ENCODE assay signal across 18 mouse cellular contexts in the genomic region with DNA sequence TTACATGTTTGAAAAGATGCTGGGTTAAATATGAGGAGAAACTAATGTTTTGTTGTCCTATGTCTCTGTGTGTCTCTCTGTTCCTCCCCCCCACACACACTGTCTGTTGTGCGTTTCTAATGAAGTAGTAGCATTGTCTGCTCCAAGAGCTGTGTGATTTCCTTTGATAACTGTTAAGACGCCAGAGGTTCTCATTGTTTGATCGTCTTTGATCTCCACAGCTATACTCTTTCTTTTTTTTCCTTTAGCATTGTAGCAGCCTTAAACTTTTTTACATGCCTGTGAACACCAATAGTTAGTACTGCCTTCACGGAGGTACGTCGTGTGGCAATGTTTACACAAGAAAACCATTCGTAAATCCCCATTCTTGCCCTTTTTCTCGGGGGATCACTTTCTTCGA. TPM values are rescaled to one million over a fixed set of nuclear protein-coding genes. Genes with fewer than 3 reads are reported as not detected.
DNase-seq lines count a peak whose midpoint lies in the region; ATAC-seq and TF ChIP-seq lines count a peak whose summit lies in the region.
"Had no signal": no experiment of that assay in that cellular context is flagged by ENCODE, and none has a peak within 500 bp of the region (broad histone marks: within the 10 kb centered on the region; RNA-seq: fewer than 3 reads in every experiment).

No protein-coding gene starts in this region.

- intact Hi-C loops in left cerebral cortex, postnatal 4 days (cut with DNase I) = no loop called here

- peaks cover 4% of the 10 kb centered on the region; the same call in 1 of the 2 replicates for H3K4me1 ChIP-seq in midbrain, embryonic 12.5 days
- no peaks in the 10 kb centered on the region for H3K4me1 ChIP-seq in midbrain, postnatal 0 days (ENCODE audit: insufficient read depth, low read length)
- H3K4me1 ChIP-seq in midbrain, embryonic 14.5 days (ENCODE audit: control insufficient read depth, insufficient read depth, low read length) = no peaks in the 10 kb centered on the region
- 0 out of 2 replicates have a peak, but pooled peaks cover 4% of the 10 kb centered on the region for H3K4me1 ChIP-seq in hindbrain, embryonic 10.5 days (replicated peaks)
- H3K4me1 ChIP-seq: embryonic facial prominence, embryonic 15.5 days; neural tube, embryonic 15.5 days had no signal

- 13% methylated on average over 9 of the region's 9 CpGs for WGBS in midbrain, embryonic 12.5 days
- 10% methylated on average over 9 of the region's 9 CpGs for WGBS in midbrain, postnatal 0 days
- WGBS in midbrain, embryonic 14.5 days = 9% methylated on average over 9 of the region's 9 CpGs
- 35% methylated on average over 9 of the region's 9 CpGs for WGBS in hindbrain, embryonic 10.5 days

- no peak for TF ChIP-seq CTCF in midbrain, postnatal 0 days (IDR thresholded peaks at IDR 0.05)

- no peak overlapping the region for H3K27ac ChIP-seq in midbrain, embryonic 12.5 days (replicated peaks)
- H3K27ac ChIP-seq in midbrain, postnatal 0 days (ENCODE audit: low read depth, low read length) = no peak overlapping the region
- no peak overlapping the region for H3K27ac ChIP-seq in midbrain, embryonic 14.5 days (replicated peaks; ENCODE audit: low read depth, low read length)
- no peak overlapping the region for H3K27ac ChIP-seq in hindbrain, embryonic 10.5 days
- H3K27ac ChIP-seq: embryonic facial prominence, embryonic 15.5 days; gastrocnemius, adult 2 months; kidney, postnatal 0 days; macrophage; neural tube, embryonic 15.5 days; stomach, postnatal 0 days had no signal

- no peak overlapping the region for H3K9ac ChIP-seq in midbrain, embryonic 12.5 days (replicated peaks)
- H3K9ac ChIP-seq in midbrain, postnatal 0 days (replicated peaks; ENCODE audit: low read length, poor library complexity, severe bottlenecking) = no peak overlapping the region
- H3K9ac ChIP-seq in midbrain, embryonic 14.5 days (replicated peaks; ENCODE audit: low read length) = no peak overlapping the region
- H3K9ac ChIP-seq: embryonic facial prominence, embryonic 15.5 days; neural tube, embryonic 15.5 days had no signal

- ATAC-seq in midbrain, embryonic 12.5 days (ENCODE audit: low FRiP score, low read depth) = no peak
- no peak for ATAC-seq in midbrain, postnatal 0 days (ENCODE audit: low FRiP score)
- peak; percentile 29 for ATAC-seq in CD4-positive, CD25-positive, alpha-beta regulatory T cell, adult 4 months
- ATAC-seq in midbrain, embryonic 14.5 days (ENCODE audit: low FRiP score, low TSS enrichment) = no peak
- ATAC-seq: forebrain, embryonic 14.5 days; lung, postnatal 0 days had no signal

- DNase-seq in midbrain, postnatal 0 days (ENCODE audit: low spot score) = no peak
- DNase-seq in midbrain, embryonic 14.5 days = peak; percentile 8
- peak; percentile 31 to 48 for DNase-seq in thymus, postnatal 36 days
- DNase-seq in left cerebral cortex, postnatal 4 days = no peak
- no peak for DNase-seq in hindbrain, embryonic 10.5 days (ENCODE audit: low spot score)
- DNase-seq: adrenal gland, postnatal 25 days; cerebellum, adult 9-10 months; gastrocnemius, adult 2 months; kidney, adult 18-20 months had no signal

- peak overlapping the region; percentile 8; the same call in 1 of the 2 replicates for H3K4me2 ChIP-seq in midbrain, embryonic 12.5 days (replicated peaks)
- H3K4me2 ChIP-seq in midbrain, postnatal 0 days (ENCODE audit: low read depth, low read length, poor library complexity, severe bottlenecking) = no peak overlapping the region
- H3K4me2 ChIP-seq in midbrain, embryonic 14.5 days (ENCODE audit: low read length) = no peak overlapping the region
- H3K4me2 ChIP-seq: embryonic facial prominence, embryonic 15.5 days; neural tube, embryonic 15.5 days had no signal

- no peak overlapping the region for H3K4me3 ChIP-seq in midbrain, embryonic 12.5 days
- no peak overlapping the region for H3K4me3 ChIP-seq in midbrain, postnatal 0 days (ENCODE audit: low read depth, low read length)
- no peak overlapping the region for H3K4me3 ChIP-seq in midbrain, embryonic 14.5 days (replicated peaks; ENCODE audit: low read depth, low read length)
- H3K4me3 ChIP-seq in hindbrain, embryonic 10.5 days = no peak overlapping the region
- H3K4me3 ChIP-seq: embryonic facial prominence, embryonic 15.5 days; gastrocnemius, adult 2 months; neural tube, embryonic 15.5 days had no signal

- H3K9me3 ChIP-seq in midbrain, embryonic 12.5 days = no peaks in the 10 kb centered on the region
- H3K9me3 ChIP-seq in midbrain, postnatal 0 days (ENCODE audit: low read length) = no peaks in the 10 kb centered on the region
- no peaks in the 10 kb centered on the region for H3K9me3 ChIP-seq in midbrain, embryonic 14.5 days (ENCODE audit: control insufficient read depth, low read length)
- H3K9me3 ChIP-seq in hindbrain, embryonic 10.5 days = no peaks in the 10 kb centered on the region
- H3K9me3 ChIP-seq: embryonic facial prominence, embryonic 15.5 days; neural tube, embryonic 15.5 days had no signal

- H3K27me3 ChIP-seq in midbrain, embryonic 12.5 days = no peaks in the 10 kb centered on the region
- H3K27me3 ChIP-seq in midbrain, postnatal 0 days (ENCODE audit: insufficient read depth, low read length) = no peaks in the 10 kb centered on the region
- H3K27me3 ChIP-seq in midbrain, embryonic 14.5 days (ENCODE audit: control insufficient read depth, insufficient read depth, low read length) = no peaks in the 10 kb centered on the region
- H3K27me3 ChIP-seq in hindbrain, embryonic 10.5 days (ENCODE audit: insufficient read depth, poor library complexity, severe bottlenecking) = no peaks in the 10 kb centered on the region
- H3K27me3 ChIP-seq: embryonic facial prominence, embryonic 15.5 days; neural tube, embryonic 15.5 days had no signal

- H3K36me3 ChIP-seq in midbrain, embryonic 12.5 days = no peaks in the 10 kb centered on the region
- H3K36me3 ChIP-seq in midbrain, postnatal 0 days (ENCODE audit: insufficient read depth, low read length) = no peaks in the 10 kb centered on the region
- no peaks in the 10 kb centered on the region for H3K36me3 ChIP-seq in midbrain, embryonic 14.5 days (ENCODE audit: control insufficient read depth, insufficient read depth, low read length)
- H3K36me3 ChIP-seq in hindbrain, embryonic 10.5 days = no peaks in the 10 kb centered on the region
- H3K36me3 ChIP-seq: embryonic facial prominence, embryonic 15.5 days; neural tube, embryonic 15.5 days had no signal

RNA-seq across cellular contexts. Expression of a gene that starts 47.1 kb away (rescaled TPM):
- 35.9 and 38.8 TPM in 2 replicates for polyA plus RNA-seq in midbrain, embryonic 12.5 days (2016; fragmentation: Nextera tagmentation; extraction: Ambion mirVana)
- 26.6 and 29.8 TPM in 2 replicates for total RNA-seq in midbrain, postnatal 0 days (2014; rRNA removed)
- 11.7 and 13.6 TPM in 2 replicates for polyA plus RNA-seq in midbrain, postnatal 0 days (2015; fragmentation: Nextera tagmentation; extraction: Ambion mirVana)
- 10 to 100 TPM; 49.5 to 77.2 TPM for polyA plus RNA-seq in CD4-positive, CD25-positive, alpha-beta regulatory T cell, adult 4 months (2017; shearing (Covaris generic))
- 26.6 and 34.2 TPM in 2 replicates for polyA plus RNA-seq in midbrain, embryonic 14.5 days (2014; fragmentation: Nextera tagmentation; extraction: Ambion mirVana)
- 100 to 1,000 TPM; 168 to 200 TPM for total RNA-seq in left cerebral cortex, postnatal 4 days (2021)
- polyA plus RNA-seq in hindbrain, embryonic 10.5 days (2016; fragmentation: Nextera tagmentation; extraction: Ambion mirVana) = 20.1 and 21.2 TPM in 2 replicates

Comparison
In these comparisons a context has a peak if more than half of its experiments do, and no peak if none do; other contexts are left out.
1. DNase-seq: peak in midbrain, embryonic 14.5 days (single experiment) and thymus, postnatal 36 days (2 of 2); none in midbrain, postnatal 0 days (single experiment), left cerebral cortex, postnatal 4 days (single experiment) and hindbrain, embryonic 10.5 days (single experiment).